Mouse (Mus musculus) embryo, embryonic 9.5 days (tissue): Measurements from ENCODE around the gene Ube2c.

Source experiments
- DNase-seq: peaks from one replicate; pipeline ENCODE4 v3.0.0-alpha.2; 2017; ENCODE audit errors: extremely low spot score

Gene Ube2c

GRCm38 (mm10) chr2:164821060-164821459 lies 51.4 kb downstream of the Ube2c start:
- DNase-seq, result no peak

GRCm38 (mm10) chr2:164822636-164823165 lies 53.0 kb downstream of the Ube2c start, which contains the start of gene Zswim1:
Gene Zswim1, plus strand, starts transcription at chr2:164822686.
- peak; percentile 100 for DNase-seq

GRCm38 (mm10) chr2:164823181-164823585 lies 53.5 kb downstream of the Ube2c start:
- no peak for DNase-seq

GRCm38 (mm10) chr2:164823969-164824368 lies 54.3 kb downstream of the Ube2c start:
- DNase-seq, result no peak

- no peak for DNase-seq
Measured at GRCm38 (mm10) chr2:164825521-164825920, 55.8 kb downstream of the Ube2c start.

GRCm38 (mm10) chr2:164827146-164827850 lies 57.6 kb downstream of the Ube2c start:
- no peak for DNase-seq
